Mouse (Mus musculus): ENCODE data around the gene Rps16.

GRCm38 (mm10) chr7:28338108-28338998 lies 12.1 kb upstream of the Rps16 start, which contains the start of gene Supt5:
- TF ChIP-seq CTCF (IDR thresholded peaks at IDR 0.05; ENCODE audit: low read depth) (no peak; the same call in none of the 2 replicates), EP300 (IDR thresholded peaks at IDR 0.05; ENCODE audit: low read depth) (peak; percentile 88)

All from liver, postnatal 0 days (tissue).